Mouse (Mus musculus) mesoderm, embryonic 11.5 days (tissue): ENCODE measurements at regions not wholly inside any gene's neighbourhood (a gene's known extent, or its start where the extent isn't known, plus 50 kb on each side); places are given as distances from the start of the nearest gene placed in this dataset.
A peak's percentile ranks its signal among the peaks of the same experiment; 100 is the strongest.

Source experiments
- DNase-seq: peaks from one replicate; pipeline ENCODE4 v3.0.0-alpha.2; 2012; ENCODE audit warnings: low read depth, low spot score

- DNase-seq = no peak
Measured at GRCm38 (mm10) chr14:113566885-113567284, 252.5 kb downstream of the Tpm3-rs7 start.

GRCm38 (mm10) chr14:113590811-113591210, 276.4 kb downstream of the Tpm3-rs7 start:
- peak; percentile 43 for DNase-seq

- no peak for DNase-seq
Measured at GRCm38 (mm10) chr14:113627115-113627514, 312.7 kb downstream of the Tpm3-rs7 start.

- DNase-seq = no peak
Measured at GRCm38 (mm10) chr14:113651296-113651695, 336.9 kb downstream of the Tpm3-rs7 start.

- no peak for DNase-seq
Measured at GRCm38 (mm10) chr14:113656864-113657263, 342.5 kb downstream of the Tpm3-rs7 start.

GRCm38 (mm10) chr14:113668660-113669059, 354.3 kb downstream of the Tpm3-rs7 start:
- DNase-seq = no peak

GRCm38 (mm10) chr14:113669386-113669785, 355.0 kb downstream of the Tpm3-rs7 start:
- no peak for DNase-seq

GRCm38 (mm10) chr14:113710953-113711352, 396.5 kb downstream of the Tpm3-rs7 start:
- no peak for DNase-seq
